Mouse (Mus musculus): ENCODE measurements around the gene Retreg2. TPM values are rescaled to one million over a fixed set of nuclear protein-coding genes. Genes with fewer than 3 reads are reported as not detected.
A peak's percentile ranks its signal among the peaks of the same experiment; 100 is the strongest.

Gene Retreg2
- polyA plus RNA-seq, 1 experiment from 2014 or later, result 136 TPM

- peaks cover 77% of the 10 kb centered on the region for H3K36me3 ChIP-seq (replicated peaks; ENCODE audit: control insufficient read depth, insufficient read depth)
These were observed 44.5 kb downstream of the Retreg2 start for GRCm38 (mm10) chr1:75187126-75187525.

GRCm38 (mm10) chr1:75187914-75188483, 45.4 kb downstream of the Retreg2 start:
- no peak overlapping the region for H3K4me2 ChIP-seq (replicated peaks)
- no peak overlapping the region for H3K9ac ChIP-seq
- DNase-seq (ENCODE audit: low spot score) (no peak), ATAC-seq (ENCODE audit: low FRiP score) (no peak)
- H3K27me3 ChIP-seq (ENCODE audit: control insufficient read depth, insufficient read depth, low read length), result no peaks in the 10 kb centered on the region
- no peak overlapping the region for H3K4me3 ChIP-seq (replicated peaks; ENCODE audit: low read length)
- no peak overlapping the region for H3K27ac ChIP-seq
- WGBS, result 98% methylated on average over 2 of the region's 2 CpGs
- H3K4me1 ChIP-seq (replicated peaks; ENCODE audit: control insufficient read depth, insufficient read depth, low read length), result peaks cover 20% of the 10 kb centered on the region
- H3K36me3 ChIP-seq (replicated peaks; ENCODE audit: control insufficient read depth, insufficient read depth), result peaks cover 68% of the 10 kb centered on the region
- H3K9me3 ChIP-seq (ENCODE audit: control insufficient read depth, low read length), result no peaks in the 10 kb centered on the region

More at GRCm38 (mm10) chr1:75187126-75187525, 44.5 kb downstream of the Retreg2 start:
- DNase-seq (ENCODE audit: low spot score) (no peak), ATAC-seq (ENCODE audit: low FRiP score) (no peak)
- Histone ChIP-seq H3K27me3 (ENCODE audit: control insufficient read depth, insufficient read depth, low read length) (no peaks in the 10 kb centered on the region), H3K27ac (no peak overlapping the region), H3K4me2 (replicated peaks) (no peak overlapping the region), H3K4me3 (replicated peaks; ENCODE audit: low read length) (no peak overlapping the region), H3K9ac (no peak overlapping the region), H3K4me1 (replicated peaks; ENCODE audit: control insufficient read depth, insufficient read depth, low read length) (peaks cover 13% of the 10 kb centered on the region), H3K9me3 (ENCODE audit: control insufficient read depth, low read length) (no peaks in the 10 kb centered on the region)

- no peaks in the 10 kb centered on the region for H3K9me3 ChIP-seq (ENCODE audit: control insufficient read depth, low read length)
- H3K4me2 ChIP-seq (replicated peaks), result peak overlapping the region; percentile 92
- 0 out of 2 replicates have a peak overlapping the region, but pooled peaks have one; percentile 89 for H3K9ac ChIP-seq
- ATAC-seq (ENCODE audit: low FRiP score), result no peak
- H3K4me3 ChIP-seq (replicated peaks; ENCODE audit: low read length), result no peak overlapping the region
- H3K4me1 ChIP-seq (replicated peaks; ENCODE audit: control insufficient read depth, insufficient read depth, low read length), result peaks cover 26% of the 10 kb centered on the region
- peaks cover 49% of the 10 kb centered on the region for H3K36me3 ChIP-seq (replicated peaks; ENCODE audit: control insufficient read depth, insufficient read depth)
- H3K27ac ChIP-seq, result no peak overlapping the region
- DNase-seq (ENCODE audit: low spot score), result no peak
- H3K27me3 ChIP-seq (ENCODE audit: control insufficient read depth, insufficient read depth, low read length), result no peaks in the 10 kb centered on the region
- 76% methylated on average over 2 of the region's 2 CpGs for WGBS
These were observed 48.0 kb downstream of the Retreg2 start for GRCm38 (mm10) chr1:75190577-75190976.

- Histone ChIP-seq H3K27ac (peak overlapping the region; percentile 96), H3K4me1 (replicated peaks; ENCODE audit: control insufficient read depth, insufficient read depth, low read length) (peaks cover 26% of the 10 kb centered on the region), H3K9me3 (ENCODE audit: control insufficient read depth, low read length) (no peaks in the 10 kb centered on the region), H3K4me2 (replicated peaks) (peak overlapping the region; percentile 92), H3K9ac (peak overlapping the region; percentile 89), H3K36me3 (replicated peaks; ENCODE audit: control insufficient read depth, insufficient read depth) (peaks cover 49% of the 10 kb centered on the region), H3K27me3 (ENCODE audit: control insufficient read depth, insufficient read depth, low read length) (no peaks in the 10 kb centered on the region), H3K4me3 (replicated peaks; ENCODE audit: low read length) (peak overlapping the region; percentile 78)
- 43% methylated on average over 5 of the region's 5 CpGs for WGBS
- no peak for ATAC-seq (ENCODE audit: low FRiP score)
- DNase-seq (ENCODE audit: low spot score), result no peak
These were observed 48.7 kb downstream of the Retreg2 start for GRCm38 (mm10) chr1:75191258-75191621.

- under 1% methylated on average over 54 of the region's 56 CpGs for WGBS
- peak; percentile 99 for ATAC-seq (ENCODE audit: low FRiP score)
- no peaks in the 10 kb centered on the region for H3K27me3 ChIP-seq (ENCODE audit: control insufficient read depth, insufficient read depth, low read length)
- H3K4me3 ChIP-seq (replicated peaks; ENCODE audit: low read length), result peak within 1 kb of the TSS; percentile 78
- peak; percentile 93 for DNase-seq (ENCODE audit: low spot score)
- peaks cover 49% of the 10 kb centered on the region for H3K36me3 ChIP-seq (replicated peaks; ENCODE audit: control insufficient read depth, insufficient read depth)
- H3K4me2 ChIP-seq (replicated peaks), result peak within 1 kb of the TSS; percentile 99
- H3K4me1 ChIP-seq (replicated peaks; ENCODE audit: control insufficient read depth, insufficient read depth, low read length), result peaks cover 26% of the 10 kb centered on the region
- H3K27ac ChIP-seq, result peak within 1 kb of the TSS; percentile 96
- no peaks in the 10 kb centered on the region for H3K9me3 ChIP-seq (ENCODE audit: control insufficient read depth, low read length)
- peak within 1 kb of the TSS; percentile 89 for H3K9ac ChIP-seq
These were observed 49.2 kb downstream of the Retreg2 start, which contains the start of the genes Ankzf1 and Atg9a for GRCm38 (mm10) chr1:75191622-75192402. Ankzf1 (plus strand) TSS chr1:75192151. Atg9a (minus strand) TSS chr1:75192196.

- H3K36me3 ChIP-seq (replicated peaks; ENCODE audit: control insufficient read depth, insufficient read depth), result peaks cover 48% of the 10 kb centered on the region
- H3K9ac ChIP-seq, result peak overlapping the region; percentile 82
- H3K27ac ChIP-seq, result peak overlapping the region; percentile 88
- no peaks in the 10 kb centered on the region for H3K27me3 ChIP-seq (ENCODE audit: control insufficient read depth, insufficient read depth, low read length)
- peaks cover 26% of the 10 kb centered on the region for H3K4me1 ChIP-seq (replicated peaks; ENCODE audit: control insufficient read depth, insufficient read depth, low read length)
- ATAC-seq (ENCODE audit: low FRiP score) (no peak), DNase-seq (ENCODE audit: low spot score) (peak; percentile 28)
- under 1% methylated on average over 19 of the region's 19 CpGs for WGBS
- H3K4me2 ChIP-seq (replicated peaks), result peak overlapping the region; percentile 99
- H3K4me3 ChIP-seq (replicated peaks; ENCODE audit: low read length), result peak overlapping the region; percentile 78
- no peaks in the 10 kb centered on the region for H3K9me3 ChIP-seq (ENCODE audit: control insufficient read depth, low read length)
These were observed 49.9 kb downstream of the Retreg2 start for GRCm38 (mm10) chr1:75192452-75192851.

Other genes with a start within 250 kb of the Retreg2 start
- gene Cryba2, start 249.6 kb upstream of the Retreg2 start, polyA plus RNA-seq (2014; fragmentation: Nextera tagmentation; extraction: Ambion mirVana), result 2.0 and 2.1 TPM in 2 replicates
- 1.2 and 1.4 TPM in 2 replicates for gene Cfap65, start 207.2 kb upstream of the Retreg2 start, polyA plus RNA-seq (2014; fragmentation: Nextera tagmentation; extraction: Ambion mirVana)
- 0.32 and 0.35 TPM in 2 replicates for gene Ihh, start 191.1 kb upstream of the Retreg2 start, polyA plus RNA-seq (2014; fragmentation: Nextera tagmentation; extraction: Ambion mirVana)
- 6.8 and 7.5 TPM in 2 replicates for gene Nhej1, start 17.6 kb upstream of the Retreg2 start, polyA plus RNA-seq (2014; fragmentation: Nextera tagmentation; extraction: Ambion mirVana)
- gene Slc23a3, start 8.9 kb upstream of the Retreg2 start, polyA plus RNA-seq (2014; fragmentation: Nextera tagmentation; extraction: Ambion mirVana), result not detected in 2 replicates
- 42.4 and 47.4 TPM in 2 replicates for gene Cnppd1, start 67 bp upstream of the Retreg2 start, polyA plus RNA-seq (2014; fragmentation: Nextera tagmentation; extraction: Ambion mirVana)
- 36.7 and 38.0 TPM in 2 replicates for gene Zfand2b, start 25.9 kb downstream of the Retreg2 start, polyA plus RNA-seq (2014; fragmentation: Nextera tagmentation; extraction: Ambion mirVana)
- gene Abcb6, start 37.6 kb downstream of the Retreg2 start, polyA plus RNA-seq (2014; fragmentation: Nextera tagmentation; extraction: Ambion mirVana), result 39.0 and 39.7 TPM in 2 replicates
- 16.7 and 18.4 TPM in 2 replicates for gene Ankzf1, start 49.4 kb downstream of the Retreg2 start, polyA plus RNA-seq (2014; fragmentation: Nextera tagmentation; extraction: Ambion mirVana)
- gene Atg9a, start 49.4 kb downstream of the Retreg2 start, polyA plus RNA-seq (2014; fragmentation: Nextera tagmentation; extraction: Ambion mirVana), result 53.6 and 59.5 TPM in 2 replicates
- 15.8 and 19.5 TPM in 2 replicates for gene Glb1l, start 68.0 kb downstream of the Retreg2 start, polyA plus RNA-seq (2014; fragmentation: Nextera tagmentation; extraction: Ambion mirVana)
- gene Stk16, start 68.1 kb downstream of the Retreg2 start, polyA plus RNA-seq (2014; fragmentation: Nextera tagmentation; extraction: Ambion mirVana), result 121 and 128 TPM in 2 replicates
- 13.8 and 20.8 TPM in 2 replicates for gene Tuba4a, start 77.1 kb downstream of the Retreg2 start, polyA plus RNA-seq (2014; fragmentation: Nextera tagmentation; extraction: Ambion mirVana)
- not detected in 2 replicates for gene A630095N17Rik, start 89.3 kb downstream of the Retreg2 start, polyA plus RNA-seq (2014; fragmentation: Nextera tagmentation; extraction: Ambion mirVana)
- gene Dnajb2, start 93.6 kb downstream of the Retreg2 start, polyA plus RNA-seq (2014; fragmentation: Nextera tagmentation; extraction: Ambion mirVana), result 39.5 and 45.2 TPM in 2 replicates
- gene Ptprn, start 121.7 kb downstream of the Retreg2 start, polyA plus RNA-seq (2014; fragmentation: Nextera tagmentation; extraction: Ambion mirVana), result 26.1 and 34.8 TPM in 2 replicates
- gene Resp18, start 135.6 kb downstream of the Retreg2 start, polyA plus RNA-seq (2014; fragmentation: Nextera tagmentation; extraction: Ambion mirVana), result 232 and 253 TPM in 2 replicates
- gene Dnpep, start 175.2 kb downstream of the Retreg2 start, polyA plus RNA-seq (2014; fragmentation: Nextera tagmentation; extraction: Ambion mirVana), result 132 and 141 TPM in 2 replicates
- 1.0 and 1.7 TPM in 2 replicates for gene Des, start 217.6 kb downstream of the Retreg2 start, polyA plus RNA-seq (2014; fragmentation: Nextera tagmentation; extraction: Ambion mirVana)
- 18.0 and 22.9 TPM in 2 replicates for gene Speg, start 232.5 kb downstream of the Retreg2 start, polyA plus RNA-seq (2014; fragmentation: Nextera tagmentation; extraction: Ambion mirVana)

Measured in hindbrain, embryonic 14.5 days (tissue).